In genomic region chr1:177165336-177165735, GRCm38 (mm10) we compare ENCODE assay signal across 27 mouse cellular contexts.
DNase-seq lines count a peak whose midpoint lies in the region; ATAC-seq and TF ChIP-seq lines count a peak whose summit lies in the region.
"Had no signal": no experiment of that assay in that cellular context is flagged by ENCODE, and none has a peak within 500 bp of the region (broad histone marks: within the 10 kb centered on the region; RNA-seq: fewer than 3 reads in every experiment).

No protein-coding gene starts in this region.

- no peaks in the 10 kb centered on the region for H3K4me1 ChIP-seq in forebrain, embryonic 14.5 days (ENCODE audit: control insufficient read depth, insufficient read depth, low read length)
- peaks cover 3% of the 10 kb centered on the region; the same call in 1 of the 2 replicates for H3K4me1 ChIP-seq in forebrain, embryonic 16.5 days (replicated peaks; ENCODE audit: control insufficient read depth, insufficient read depth, low read length)
- H3K4me1 ChIP-seq: embryonic facial prominence, embryonic 10.5 days; embryonic facial prominence, embryonic 13.5 days; heart, embryonic 12.5 days; hindbrain, embryonic 13.5 days; intestine, embryonic 15.5 days had no signal

- H3K9me3 ChIP-seq in forebrain, embryonic 14.5 days (replicated peaks; ENCODE audit: control insufficient read depth, low read length): no peaks in the 10 kb centered on the region
- H3K9me3 ChIP-seq in forebrain, embryonic 16.5 days (ENCODE audit: control insufficient read depth, low read length): no peaks in the 10 kb centered on the region
- H3K9me3 ChIP-seq: embryonic facial prominence, embryonic 10.5 days; embryonic facial prominence, embryonic 13.5 days; heart, embryonic 12.5 days; heart, embryonic 15.5 days; hindbrain, embryonic 10.5 days; hindbrain, embryonic 13.5 days; intestine, embryonic 15.5 days had no signal

- H3K27ac ChIP-seq in layer of hippocampus, adult 2 months: 0 out of 2 replicates have a peak overlapping the region, but pooled peaks have one; percentile 10
- no peak overlapping the region for H3K27ac ChIP-seq in forebrain, embryonic 14.5 days (ENCODE audit: low read depth, low read length)
- H3K27ac ChIP-seq in forebrain, embryonic 16.5 days (ENCODE audit: low read length): peak overlapping the region; percentile 29; the same call in 1 of the 2 replicates
- H3K27ac ChIP-seq: embryonic facial prominence, embryonic 10.5 days; embryonic facial prominence, embryonic 13.5 days; heart, embryonic 15.5 days; hindbrain, embryonic 10.5 days; hindbrain, embryonic 13.5 days; intestine, embryonic 15.5 days had no signal

- TF ChIP-seq CTCF in layer of hippocampus, adult 2 months (conservative IDR thresholded peaks at IDR 0.05): no peak

- H3K27me3 ChIP-seq in forebrain, embryonic 14.5 days (replicated peaks; ENCODE audit: control insufficient read depth, insufficient read depth, low read length): no peaks in the 10 kb centered on the region
- H3K27me3 ChIP-seq in forebrain, embryonic 16.5 days (replicated peaks; ENCODE audit: control insufficient read depth, insufficient read depth, low read length): no peaks in the 10 kb centered on the region
- H3K27me3 ChIP-seq: embryonic facial prominence, embryonic 13.5 days; heart, embryonic 12.5 days; heart, embryonic 15.5 days; hindbrain, embryonic 13.5 days; intestine, embryonic 15.5 days had no signal

- H3K4me3 ChIP-seq in layer of hippocampus, adult 2 months: no peak overlapping the region
- no peak overlapping the region for H3K4me3 ChIP-seq in forebrain, embryonic 14.5 days (ENCODE audit: low read depth, low read length)
- no peak overlapping the region for H3K4me3 ChIP-seq in forebrain, embryonic 16.5 days (replicated peaks; ENCODE audit: low read length)
- H3K4me3 ChIP-seq: embryonic facial prominence, embryonic 10.5 days; embryonic facial prominence, embryonic 13.5 days; erythroblast, embryonic 14.5 days; heart, embryonic 12.5 days; heart, embryonic 15.5 days; hindbrain, embryonic 10.5 days; hindbrain, embryonic 13.5 days; intestine, embryonic 15.5 days had no signal

- no peak overlapping the region for H3K9ac ChIP-seq in forebrain, embryonic 14.5 days (ENCODE audit: low read length)
- H3K9ac ChIP-seq in forebrain, embryonic 16.5 days (replicated peaks; ENCODE audit: low read depth, low read length): no peak overlapping the region
- H3K9ac ChIP-seq: embryonic facial prominence, embryonic 13.5 days; heart, embryonic 12.5 days; heart, embryonic 15.5 days; hindbrain, embryonic 13.5 days; intestine, embryonic 15.5 days had no signal

- H3K36me3 ChIP-seq in forebrain, embryonic 14.5 days (ENCODE audit: control insufficient read depth, insufficient read depth, low read length): no peaks in the 10 kb centered on the region
- H3K36me3 ChIP-seq in forebrain, embryonic 16.5 days (ENCODE audit: control insufficient read depth, insufficient read depth): no peaks in the 10 kb centered on the region
- H3K36me3 ChIP-seq: embryonic facial prominence, embryonic 10.5 days; embryonic facial prominence, embryonic 13.5 days; heart, embryonic 12.5 days; heart, embryonic 15.5 days; hindbrain, embryonic 10.5 days; hindbrain, embryonic 13.5 days; intestine, embryonic 15.5 days had no signal

- DNase-seq in layer of hippocampus, adult 2 months (ENCODE audit: low spot score in 2 of 2): no peak
- DNase-seq in layer of hippocampus, adult 11-12 months (ENCODE audit: low spot score): no peak
- peak; percentile 72 for DNase-seq in forebrain, embryonic 14.5 days (ENCODE audit: low spot score)
- DNase-seq in ovary, adult 18-20 months (ENCODE audit: low spot score): no peak
- DNase-seq: adrenal gland, adult 2 months; adrenal gland, postnatal 14 days; cerebellum, adult 11-12 months; cerebellum, adult 8-10 months; cerebellum, postnatal 10 days; cerebellum, postnatal 36 days; embryo, embryonic 11 days; gastrocnemius, postnatal 25 days; heart, adult 18-20 months; heart, postnatal 10 days; heart, postnatal 36 days had no signal

- WGBS in forebrain, embryonic 14.5 days: 58% methylated on average over 2 of the region's 2 CpGs
- WGBS in forebrain, embryonic 16.5 days: 38% methylated on average over 2 of the region's 2 CpGs

- ATAC-seq in forebrain, embryonic 14.5 days: peak; percentile 87
- ATAC-seq in forebrain, embryonic 16.5 days: peak; percentile 73
- no peak for ATAC-seq in frontal cortex, adult (ENCODE audit: low TSS enrichment)
- ATAC-seq: CD4-positive, CD25-positive, alpha-beta regulatory T cell, adult 4 months; hindbrain, embryonic 16.5 days; intestine, embryonic 15.5 days had no signal

- H3K4me2 ChIP-seq in forebrain, embryonic 14.5 days (ENCODE audit: low read length): no peak overlapping the region
- H3K4me2 ChIP-seq in forebrain, embryonic 16.5 days (ENCODE audit: low read length): no peak overlapping the region
- H3K4me2 ChIP-seq: embryonic facial prominence, embryonic 13.5 days; heart, embryonic 12.5 days; heart, embryonic 15.5 days; hindbrain, embryonic 13.5 days; intestine, embryonic 15.5 days had no signal
